Mouse (Mus musculus) ES-E14 (cell line): ENCODE data around the gene Phlda2. TPM values are rescaled to one million over a fixed set of nuclear protein-coding genes. Genes with fewer than 3 reads are reported as not detected.

ENCODE experiments used
- DNase-seq: peaks from one replicate; pipeline ENCODE4 v3.0.0-alpha.2; 2013; ENCODE audit warnings: low read depth, low spot score
- H3K27ac ChIP-seq: 2 replicates; pipeline ENCODE4 v1.5.1; 2012; ENCODE audit warnings: low read depth, mild to moderate bottlenecking, low read length, moderate library complexity, mixed read lengths; ENCODE audit not compliant: poor library complexity, insufficient read depth, severe bottlenecking
- H3K36me3 ChIP-seq: 2 replicates; pipeline ENCODE4 v1.6.1; 2012; ENCODE audit warnings: mild to moderate bottlenecking, low read length, moderate library complexity, mixed read lengths; ENCODE audit not compliant: control insufficient read depth, poor library complexity, insufficient read depth, severe bottlenecking
- H3K4me1 ChIP-seq, 2 experiments: fragments of 150-350 bp in 1 of 2; sonication (generic) in 1 of 2; 2 replicates each; pipeline ENCODE4 v1.6.1; 2012; ENCODE audit warnings: low read length in 2 of 2, mild to moderate bottlenecking in 1 of 2, mixed read lengths in 1 of 2; ENCODE audit not compliant: control insufficient read depth in 2 of 2, insufficient read depth in 2 of 2, poor library complexity in 1 of 2
- H3K4me3 ChIP-seq, 2 experiments: fragments of 150-350 bp in 1 of 2; sonication (generic) in 1 of 2; 2 replicates each; pipeline ENCODE4 v1.5.1; 2012; ENCODE audit warnings: low read length in 2 of 2, low read depth in 1 of 2, mild to moderate bottlenecking in 1 of 2, mixed read lengths in 1 of 2; ENCODE audit not compliant: insufficient read depth in 1 of 2, poor library complexity in 1 of 2, severe bottlenecking in 1 of 2
- H3K9ac ChIP-seq: 2 replicates; pipeline ENCODE4 v1.6.1; 2012; ENCODE audit warnings: low read depth, mild to moderate bottlenecking, low read length, mixed read lengths; ENCODE audit not compliant: poor library complexity, insufficient read depth, severe bottlenecking
- H3K9me3 ChIP-seq: fragments of 150-350 bp; sonication (generic); 2 replicates; pipeline ENCODE4 v1.6.1; 2012; ENCODE audit warnings: low read depth, mild to moderate bottlenecking, low read length; ENCODE audit not compliant: control insufficient read depth, insufficient read depth
- CHD2 ChIP-seq: IDR thresholded peaks from 2 replicates; pipeline ENCODE4 v1.6.1; 2014; ENCODE audit warnings: mild to moderate bottlenecking, low read depth, low read length, inconsistent platforms
- HCFC1 ChIP-seq: IDR thresholded peaks from 2 replicates; pipeline ENCODE4 v1.6.1; 2012; ENCODE audit warnings: low read length, inconsistent platforms, borderline replicate concordance; ENCODE audit not compliant: insufficient read depth
- MAFK ChIP-seq: IDR thresholded peaks from 2 replicates; pipeline ENCODE4 v1.6.1; 2014; ENCODE audit warnings: mild to moderate bottlenecking, low read depth, low read length, inconsistent platforms; ENCODE audit not compliant: insufficient read depth
- ZC3H11A ChIP-seq: IDR thresholded peaks from 2 replicates; pipeline ENCODE4 v1.6.1; 2012; ENCODE audit warnings: low read depth, mild to moderate bottlenecking, inconsistent platforms, low read length, borderline replicate concordance
- ZNF384 ChIP-seq: IDR thresholded peaks from 2 replicates; pipeline ENCODE4 v1.6.1; 2012; ENCODE audit warnings: low read depth, low read length, inconsistent platforms
- in situ Hi-C, 2 experiments: fragments of 600-800 bp; cut with MboI; formaldehyde crosslinking; loops; one replicate each; pipeline ENCODE4 v1.15.1; 2025; ENCODE audit warnings: low sequenced_read_pairs in 2 of 2, inconsistent platforms in 1 of 2; ENCODE audit not compliant: unreplicated experiment in 2 of 2
- total RNA-seq: library from RNA; depleted of rRNA; stranded (reverse); fragments of 300-350 nt; gene quantifications from 2 replicates; pipeline ENCODE4 v1.2.3, GENCODE M21; 2012

Phlda2 gene
- total RNA-seq, 1 experiment = 113 TPM

- peaks cover 0 to 16% of the 10 kb centered on the region in 2 experiments; a peak in 3 of 4 replicates for H3K4me1 ChIP-seq
- in situ Hi-C loops = no loop called here
- H3K27ac ChIP-seq = no peak overlapping the region
- H3K9me3 ChIP-seq = no peaks in the 10 kb centered on the region
- no peak overlapping the region for H3K9ac ChIP-seq
- no peaks in the 10 kb centered on the region for H3K36me3 ChIP-seq
- DNase-seq = no peak
- H3K4me3 ChIP-seq = no peak overlapping the region
- TF ChIP-seq ZC3H11A = no peak
- TF ChIP-seq CHD2 = no peak
- no peak for TF ChIP-seq MAFK
- TF ChIP-seq ZNF384 = no peak
- no peak for TF ChIP-seq HCFC1
These were observed 9.3 kb downstream of the Phlda2 start for GRCm38 (mm10) chr7:143493616-143494126.

- DNase-seq = no peak
- H3K36me3 ChIP-seq = no peaks in the 10 kb centered on the region
- in situ Hi-C loops = no loop called here
- no peak overlapping the region for H3K4me3 ChIP-seq
- H3K4me1 ChIP-seq = peaks cover 0 to 5% of the 10 kb centered on the region in 2 experiments; a peak in 2 of 4 replicates
- TF ChIP-seq CHD2 = no peak
- TF ChIP-seq ZNF384 = no peak
- no peak for TF ChIP-seq HCFC1
- TF ChIP-seq MAFK = no peak
- no peak for TF ChIP-seq ZC3H11A
- H3K9ac ChIP-seq = no peak overlapping the region
- no peak overlapping the region for H3K27ac ChIP-seq
- H3K9me3 ChIP-seq = no peaks in the 10 kb centered on the region
These were observed 13.2 kb downstream of the Phlda2 start for GRCm38 (mm10) chr7:143489735-143490134.

- no peak overlapping the region for H3K27ac ChIP-seq
These were observed 20.4 kb downstream of the Phlda2 start for GRCm38 (mm10) chr7:143482541-143482940.

GRCm38 (mm10) chr7:143481806-143482387 lies 21.1 kb downstream of the Phlda2 start:
- Histone ChIP-seq H3K27ac (no peak overlapping the region), H3K4me3 (no peak overlapping the region)
- in situ Hi-C loops = no loop called here

More at GRCm38 (mm10) chr7:143482541-143482940, 20.4 kb downstream of the Phlda2 start:
- no peak overlapping the region for H3K4me3 ChIP-seq
- in situ Hi-C loops = no loop called here
- DNase-seq = no peak
- no peaks in the 10 kb centered on the region for H3K9me3 ChIP-seq
- no peak overlapping the region for H3K9ac ChIP-seq
- no peaks in the 10 kb centered on the region for H3K36me3 ChIP-seq
- H3K4me1 ChIP-seq = peaks cover 3 to 5% of the 10 kb centered on the region in 2 experiments; a peak in 3 of 4 replicates
- TF ChIP-seq HCFC1 (no peak), MAFK (no peak), ZC3H11A (no peak), ZNF384 (no peak), CHD2 (no peak)

More at GRCm38 (mm10) chr7:143481806-143482387, 21.1 kb downstream of the Phlda2 start:
- no peaks in the 10 kb centered on the region for H3K9me3 ChIP-seq
- no peak for DNase-seq
- peaks cover 3 to 5% of the 10 kb centered on the region in 2 experiments; a peak in 3 of 4 replicates for H3K4me1 ChIP-seq
- no peak overlapping the region for H3K9ac ChIP-seq
- H3K36me3 ChIP-seq = no peaks in the 10 kb centered on the region
- TF ChIP-seq ZC3H11A (no peak), MAFK (no peak), ZNF384 (no peak), HCFC1 (no peak)
